Comparison of ENCODE assay signal across 8 mouse cellular contexts in genomic region chr3:90508950-90509746, GRCm38 (mm10). TPM values are rescaled to one million over a fixed set of nuclear protein-coding genes. Genes with fewer than 3 reads are reported as not detected.
DNase-seq lines count a peak whose midpoint lies in the region; ATAC-seq and TF ChIP-seq lines count a peak whose summit lies in the region.

Gene Chtop, minus strand, starts transcription at chr3:90509498.

- no peak for TF ChIP-seq CTCF in gastrocnemius, adult 2 months (IDR thresholded peaks at IDR 0.05)
- 0 out of 2 replicates have a peak, but pooled peaks have one; percentile 2 for TF ChIP-seq CTCF in hindbrain, postnatal 0 days (IDR thresholded peaks at IDR 0.05; ENCODE audit: low read depth)
- TF ChIP-seq CTCF in left cerebral cortex, adult 2 months (IDR thresholded peaks at IDR 0.05): no peak

- H3K4me1 ChIP-seq in hindbrain, postnatal 0 days (ENCODE audit: insufficient read depth, low read length): peaks cover 9% of the 10 kb centered on the region; the same call in 1 of the 2 replicates

- under 1% methylated on average over 66 of the region's 66 CpGs for WGBS in hindbrain, postnatal 0 days

- peak within 1 kb of the TSS; percentile 87 for H3K4me3 ChIP-seq in gastrocnemius, adult 2 months
- H3K4me3 ChIP-seq in hindbrain, postnatal 0 days (ENCODE audit: low read length): peak within 1 kb of the TSS; percentile 99
- peak within 1 kb of the TSS; percentile 62 for H3K4me3 ChIP-seq in left cerebral cortex, adult 2 months

- peaks cover 16% of the 10 kb centered on the region for H3K36me3 ChIP-seq in hindbrain, postnatal 0 days (ENCODE audit: insufficient read depth, low read length)

- ATAC-seq in common myeloid progenitor, adult 5-6 weeks (replicated peaks; ENCODE audit: low read depth, poor library complexity, severe bottlenecking): peak; percentile 73
- peak; percentile 95 for ATAC-seq in hindbrain, postnatal 0 days
- ATAC-seq in megakaryocyte, adult 5-6 weeks (ENCODE audit: poor library complexity, severe bottlenecking): peak; percentile 90

- intact Hi-C loops in gastrocnemius, adult 2 months (cut with DNase I): loop anchor here (2.0 kb wide), 1 partner anchor 18 kb away; the partner anchor contains the start of gene Snapin
- intact Hi-C loops in left cerebral cortex, adult 2 months (cut with DNase I): loop anchor here (2.0 to 5.0 kb wide), 3 partner anchors 76 to 143 kb away; partner anchors contain the start of gene S100a7a

- no peaks in the 10 kb centered on the region for H3K9me3 ChIP-seq in hindbrain, postnatal 0 days (ENCODE audit: low read length)

- no peaks in the 10 kb centered on the region; the same call in 1 of the 2 replicates for H3K27me3 ChIP-seq in hindbrain, postnatal 0 days (ENCODE audit: insufficient read depth, low read length)

- peak within 1 kb of the TSS; percentile 96 for H3K9ac ChIP-seq in hindbrain, postnatal 0 days (replicated peaks; ENCODE audit: low read length)

- peak within 1 kb of the TSS; percentile 62 for H3K4me2 ChIP-seq in hindbrain, postnatal 0 days (ENCODE audit: low read depth, low read length)

- DNase-seq in ZHBTc4 (ENCODE audit: low read depth, low spot score): peak; percentile 100
- peak; percentile 100 for DNase-seq in gastrocnemius, adult 2 months
- DNase-seq in hindbrain, postnatal 0 days (ENCODE audit: low spot score): peak; percentile 100
- DNase-seq in left cerebral cortex, adult 2 months (ENCODE audit: extremely low spot score in 1 of 2, low spot score in 2 of 2): peak; percentile 99
- peak; percentile 99 to 100 for DNase-seq in right cerebral cortex, adult 2 months (ENCODE audit: low spot score in 2 of 2)
- peak; percentile 100 for DNase-seq in urinary bladder, postnatal 14 days (ENCODE audit: low spot score)

- peak within 1 kb of the TSS; percentile 100 for H3K27ac ChIP-seq in gastrocnemius, adult 2 months
- peak within 1 kb of the TSS; percentile 99 for H3K27ac ChIP-seq in hindbrain, postnatal 0 days
- H3K27ac ChIP-seq in left cerebral cortex, adult 2 months: peak within 1 kb of the TSS; percentile 99

RNA-seq across cellular contexts. Expression of gene Chtop, which starts in this region (rescaled TPM):
- 88.3 and 113 TPM in 2 replicates for total RNA-seq in common myeloid progenitor, adult 5-6 weeks (2017)
- total RNA-seq in gastrocnemius, adult 2 months (2021): 100 to 1,000 TPM; 104 to 111 TPM
- 210 and 220 TPM in 2 replicates for total RNA-seq in hindbrain, postnatal 0 days (2014; rRNA removed)
- 162 and 165 TPM in 2 replicates for polyA plus RNA-seq in hindbrain, postnatal 0 days (2015; fragmentation: Nextera tagmentation; extraction: Ambion mirVana)
- 100 to 1,000 TPM; 164 TPM for total RNA-seq in left cerebral cortex, adult 2 months (2021)
- 97.7 and 99.3 TPM in 2 replicates for total RNA-seq in megakaryocyte, adult 5-6 weeks (2015)
- 85.7 and 88.3 TPM in 2 replicates for total RNA-seq in megakaryocyte, adult 5-6 weeks (2017)

Comparison
In these comparisons a context has a peak if more than half of its experiments do, and no peak if none do; other contexts are left out.
1. Peak in every context shown above with its lines: DNase-seq, ATAC-seq, H3K4me3 ChIP-seq and H3K27ac ChIP-seq.